Mouse (Mus musculus) spleen, adult 2 months (tissue): Measurements from ENCODE around the gene Mob2.

Source experiments
- CTCF ChIP-seq: fragments of 200-500 bp; IDR thresholded peaks from 2 replicates; pipeline ENCODE4 v1.5.1; 2011; ENCODE audit warnings: mild to moderate bottlenecking, inconsistent platforms; ENCODE audit not compliant: insufficient read depth, insufficient read length, insufficient replicate concordance; ENCODE audit errors: extremely low read depth
- POLR2A ChIP-seq: fragments of 200-500 bp; IDR thresholded peaks from 2 replicates; pipeline ENCODE4 v1.6.1; 2011; ENCODE audit warnings: low read depth, low read length, inconsistent platforms

DNA sequence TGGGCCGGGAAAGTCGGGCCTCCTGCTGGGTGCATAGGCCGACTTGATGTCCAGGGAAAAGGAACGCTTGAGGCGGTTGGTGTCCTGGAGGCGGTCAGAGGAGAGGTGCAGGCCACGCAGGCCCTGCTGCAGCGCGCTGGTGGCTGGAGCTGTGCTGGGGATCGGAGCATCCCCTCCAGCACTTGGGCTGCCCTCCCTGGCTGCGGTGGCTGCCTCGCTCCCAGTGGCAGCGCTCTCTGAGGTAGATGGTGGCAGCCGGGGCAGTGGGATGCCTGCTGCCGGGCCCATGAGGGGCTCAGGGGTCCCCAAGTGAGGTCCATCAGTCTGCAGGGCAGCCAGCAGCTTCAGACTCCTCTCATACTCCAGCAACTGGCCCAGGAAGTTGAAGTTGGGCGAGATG is 21.7 kb upstream of the Mob2 start:
- TF ChIP-seq CTCF, result no peak
- TF ChIP-seq POLR2A, result no peak
